Comparison of ENCODE assay signal across 19 mouse cellular contexts in genomic region chr3:100536686-100537085, GRCm38 (mm10).
"Had no signal": no experiment of that assay in that cellular context is flagged by ENCODE, and none has a peak within 500 bp of the region (broad histone marks: within the 10 kb centered on the region; RNA-seq: fewer than 3 reads in every experiment).

No protein-coding gene starts in this region.

- H3K27me3 ChIP-seq: midbrain, embryonic 12.5 days; neural tube, embryonic 13.5 days; neural tube, embryonic 15.5 days had no signal

- DNase-seq: lung, embryonic 14.5 days; lung, postnatal 14 days; midbrain, embryonic 14.5 days; retina, postnatal 1 day; right cerebral cortex, adult 18-20 months; right cerebral cortex, postnatal 25 days; right cerebral cortex, postnatal 4 days; spleen, adult 18-20 months; thymus, adult 18-20 months; thymus, postnatal 14 days; thymus, postnatal 36 days had no signal

- H3K4me1 ChIP-seq: midbrain, embryonic 12.5 days; neural tube, embryonic 13.5 days; neural tube, embryonic 15.5 days had no signal

- H3K4me2 ChIP-seq: liver, embryonic 12.5 days; lung, embryonic 14.5 days; midbrain, embryonic 12.5 days; neural tube, embryonic 13.5 days; neural tube, embryonic 15.5 days had no signal

- ATAC-seq: liver, embryonic 12.5 days; midbrain, embryonic 16.5 days had no signal

- H3K27ac ChIP-seq: liver, embryonic 12.5 days; liver, embryonic 14.5 days; midbrain, embryonic 10.5 days; midbrain, embryonic 12.5 days; neural tube, embryonic 13.5 days; neural tube, embryonic 15.5 days had no signal

- H3K36me3 ChIP-seq: liver, embryonic 12.5 days; midbrain, embryonic 10.5 days; midbrain, embryonic 12.5 days; neural tube, embryonic 13.5 days; neural tube, embryonic 15.5 days had no signal

- H3K9ac ChIP-seq: liver, embryonic 12.5 days; liver, embryonic 14.5 days; lung, embryonic 14.5 days; midbrain, embryonic 12.5 days; neural tube, embryonic 13.5 days; neural tube, embryonic 15.5 days had no signal

- H3K4me3 ChIP-seq: liver, embryonic 12.5 days; midbrain, embryonic 10.5 days; midbrain, embryonic 12.5 days; myocyte; neural tube, embryonic 13.5 days; neural tube, embryonic 15.5 days had no signal

- H3K9me3 ChIP-seq: liver, embryonic 12.5 days; midbrain, embryonic 10.5 days; midbrain, embryonic 12.5 days; neural tube, embryonic 13.5 days; neural tube, embryonic 15.5 days had no signal
